Mouse (Mus musculus): ENCODE data around the gene Rbm25. TPM values are rescaled to one million over a fixed set of nuclear protein-coding genes. Genes with fewer than 3 reads are reported as not detected.

Gene Rbm25
- polyA plus RNA-seq, 1 experiment from 2014 or later = 201 TPM

GRCm38 (mm10) chr12:83689087-83689432 is 58.0 kb downstream of the Rbm25 start:
- Histone ChIP-seq H3K4me2 (ENCODE audit: low read depth, low read length) (peak overlapping the region; percentile 70), H3K27me3 (ENCODE audit: control insufficient read depth, insufficient read depth, low read length) (no peaks in the 10 kb centered on the region)

GRCm38 (mm10) chr12:83694011-83694410 is 63.0 kb downstream of the Rbm25 start:
- Histone ChIP-seq H3K27ac (ENCODE audit: low read length) (no peak overlapping the region; the same call in 1 of the 2 replicates), H3K36me3 (ENCODE audit: control insufficient read depth, insufficient read depth, low read length) (no peaks in the 10 kb centered on the region), H3K9ac (ENCODE audit: low read length) (no peak overlapping the region), H3K27me3 (ENCODE audit: control insufficient read depth, insufficient read depth, low read length) (no peaks in the 10 kb centered on the region), H3K4me1 (ENCODE audit: control insufficient read depth, insufficient read depth, low read length) (peaks cover 20% of the 10 kb centered on the region), H3K4me2 (ENCODE audit: low read depth, low read length) (no peak overlapping the region), H3K4me3 (replicated peaks; ENCODE audit: low read length) (no peak overlapping the region), H3K9me3 (replicated peaks; ENCODE audit: control insufficient read depth, low read length) (no peaks in the 10 kb centered on the region)
- ATAC-seq (ENCODE audit: insufficient read depth, low FRiP score) = no peak
- 88% methylated on average over 5 of the region's 5 CpGs for WGBS

More at GRCm38 (mm10) chr12:83689087-83689432, 58.0 kb downstream of the Rbm25 start:
- no peaks in the 10 kb centered on the region for H3K9me3 ChIP-seq (replicated peaks; ENCODE audit: control insufficient read depth, low read length)
- H3K4me1 ChIP-seq (ENCODE audit: control insufficient read depth, insufficient read depth, low read length) = peaks cover 20% of the 10 kb centered on the region
- H3K9ac ChIP-seq (ENCODE audit: low read length) = peak overlapping the region; percentile 91
- no peaks in the 10 kb centered on the region for H3K36me3 ChIP-seq (ENCODE audit: control insufficient read depth, insufficient read depth, low read length)
- no peak for ATAC-seq (ENCODE audit: insufficient read depth, low FRiP score)
- WGBS = 18% methylated on average over 6 of the region's 6 CpGs
- H3K4me3 ChIP-seq (replicated peaks; ENCODE audit: low read length) = peak overlapping the region; percentile 95
- peak overlapping the region; percentile 98 for H3K27ac ChIP-seq (ENCODE audit: low read length)

GRCm38 (mm10) chr12:83694669-83695068 is 63.6 kb downstream of the Rbm25 start:
- no peak overlapping the region for H3K27ac ChIP-seq (ENCODE audit: low read length)
- no peaks in the 10 kb centered on the region for H3K27me3 ChIP-seq (ENCODE audit: control insufficient read depth, insufficient read depth, low read length)
- no peak for ATAC-seq (ENCODE audit: insufficient read depth, low FRiP score)
- H3K4me1 ChIP-seq (ENCODE audit: control insufficient read depth, insufficient read depth, low read length) = peaks cover 17% of the 10 kb centered on the region
- H3K9me3 ChIP-seq (replicated peaks; ENCODE audit: control insufficient read depth, low read length) = no peaks in the 10 kb centered on the region
- 74% methylated on average over 3 of the region's 3 CpGs for WGBS
- H3K4me2 ChIP-seq (ENCODE audit: low read depth, low read length) = no peak overlapping the region
- H3K9ac ChIP-seq (ENCODE audit: low read length) = no peak overlapping the region
- H3K36me3 ChIP-seq (ENCODE audit: control insufficient read depth, insufficient read depth, low read length) = no peaks in the 10 kb centered on the region
- H3K4me3 ChIP-seq (replicated peaks; ENCODE audit: low read length) = no peak overlapping the region

- no peak overlapping the region for H3K9ac ChIP-seq (ENCODE audit: low read length)
- no peak overlapping the region for H3K27ac ChIP-seq (ENCODE audit: low read length)
- peaks cover 8% of the 10 kb centered on the region; the same call in 1 of the 2 replicates for H3K4me1 ChIP-seq (ENCODE audit: control insufficient read depth, insufficient read depth, low read length)
- no peak overlapping the region for H3K4me2 ChIP-seq (ENCODE audit: low read depth, low read length)
- H3K9me3 ChIP-seq (replicated peaks; ENCODE audit: control insufficient read depth, low read length) = no peaks in the 10 kb centered on the region
- 0 out of 2 replicates have a peak, but pooled peaks cover 2% of the 10 kb centered on the region for H3K36me3 ChIP-seq (ENCODE audit: control insufficient read depth, insufficient read depth, low read length)
- no peaks in the 10 kb centered on the region for H3K27me3 ChIP-seq (ENCODE audit: control insufficient read depth, insufficient read depth, low read length)
- no peak for ATAC-seq (ENCODE audit: insufficient read depth, low FRiP score)
- no peak overlapping the region for H3K4me3 ChIP-seq (replicated peaks; ENCODE audit: low read length)
- 78% methylated on average over 4 of the region's 4 CpGs for WGBS
These were observed 67.6 kb downstream of the Rbm25 start for GRCm38 (mm10) chr12:83698637-83699036.

- H3K4me1 ChIP-seq (ENCODE audit: control insufficient read depth, insufficient read depth, low read length) = no peaks in the 10 kb centered on the region; the same call in 1 of the 2 replicates
- WGBS = 87% methylated on average over 7 of the region's 7 CpGs
- no peak for ATAC-seq (ENCODE audit: insufficient read depth, low FRiP score)
- H3K4me2 ChIP-seq (ENCODE audit: low read depth, low read length) = no peak overlapping the region
- H3K27ac ChIP-seq (ENCODE audit: low read length) = no peak overlapping the region
- H3K36me3 ChIP-seq (ENCODE audit: control insufficient read depth, insufficient read depth, low read length) = 0 out of 2 replicates have a peak, but pooled peaks cover 2% of the 10 kb centered on the region
- H3K4me3 ChIP-seq (replicated peaks; ENCODE audit: low read length) = no peak overlapping the region
- H3K27me3 ChIP-seq (ENCODE audit: control insufficient read depth, insufficient read depth, low read length) = no peaks in the 10 kb centered on the region
- no peak overlapping the region for H3K9ac ChIP-seq (ENCODE audit: low read length)
- no peaks in the 10 kb centered on the region for H3K9me3 ChIP-seq (replicated peaks; ENCODE audit: control insufficient read depth, low read length)
These were observed 70.6 kb downstream of the Rbm25 start for GRCm38 (mm10) chr12:83701608-83702007.

GRCm38 (mm10) chr12:83702796-83703195 is 71.8 kb downstream of the Rbm25 start:
- no peak overlapping the region for H3K9ac ChIP-seq (ENCODE audit: low read length)
- H3K27me3 ChIP-seq (ENCODE audit: control insufficient read depth, insufficient read depth, low read length) = no peaks in the 10 kb centered on the region
- WGBS = 84% methylated on average over 4 of the region's 4 CpGs
- no peak overlapping the region for H3K27ac ChIP-seq (ENCODE audit: low read length)
- H3K4me2 ChIP-seq (ENCODE audit: low read depth, low read length) = no peak overlapping the region
- 0 out of 2 replicates have a peak, but pooled peaks cover 2% of the 10 kb centered on the region for H3K36me3 ChIP-seq (ENCODE audit: control insufficient read depth, insufficient read depth, low read length)
- no peak overlapping the region for H3K4me3 ChIP-seq (replicated peaks; ENCODE audit: low read length)
- no peak for ATAC-seq (ENCODE audit: insufficient read depth, low FRiP score)
- 0 out of 2 replicates have a peak, but pooled peaks cover 3% of the 10 kb centered on the region for H3K4me1 ChIP-seq (ENCODE audit: control insufficient read depth, insufficient read depth, low read length)
- no peaks in the 10 kb centered on the region for H3K9me3 ChIP-seq (replicated peaks; ENCODE audit: control insufficient read depth, low read length)

GRCm38 (mm10) chr12:83706951-83707350 is 75.9 kb downstream of the Rbm25 start:
- H3K36me3 ChIP-seq (ENCODE audit: control insufficient read depth, insufficient read depth, low read length) = no peaks in the 10 kb centered on the region
- H3K9me3 ChIP-seq (replicated peaks; ENCODE audit: control insufficient read depth, low read length) = no peaks in the 10 kb centered on the region
- peak overlapping the region; percentile 90 for H3K27ac ChIP-seq (ENCODE audit: low read length)
- 0 out of 2 replicates have a peak, but pooled peaks cover 3% of the 10 kb centered on the region for H3K4me1 ChIP-seq (ENCODE audit: control insufficient read depth, insufficient read depth, low read length)
- H3K27me3 ChIP-seq (ENCODE audit: control insufficient read depth, insufficient read depth, low read length) = no peaks in the 10 kb centered on the region
- H3K9ac ChIP-seq (ENCODE audit: low read length) = no peak overlapping the region
- WGBS = 77% methylated on average over 4 of the region's 4 CpGs
- no peak overlapping the region for H3K4me3 ChIP-seq (replicated peaks; ENCODE audit: low read length)
- H3K4me2 ChIP-seq (ENCODE audit: low read depth, low read length) = no peak overlapping the region
- no peak for ATAC-seq (ENCODE audit: insufficient read depth, low FRiP score)

GRCm38 (mm10) chr12:83708160-83709092 is 77.4 kb downstream of the Rbm25 start:
- 64% methylated on average over 7 of the region's 7 CpGs for WGBS
- H3K27ac ChIP-seq (ENCODE audit: low read length) = peak overlapping the region; percentile 90
- H3K4me1 ChIP-seq (ENCODE audit: control insufficient read depth, insufficient read depth, low read length) = 0 out of 2 replicates have a peak, but pooled peaks cover 3% of the 10 kb centered on the region
- no peaks in the 10 kb centered on the region for H3K36me3 ChIP-seq (ENCODE audit: control insufficient read depth, insufficient read depth, low read length)
- no peak overlapping the region for H3K9ac ChIP-seq (ENCODE audit: low read length)
- no peaks in the 10 kb centered on the region for H3K27me3 ChIP-seq (ENCODE audit: control insufficient read depth, insufficient read depth, low read length)
- no peak overlapping the region for H3K4me3 ChIP-seq (replicated peaks; ENCODE audit: low read length)
- H3K9me3 ChIP-seq (replicated peaks; ENCODE audit: control insufficient read depth, low read length) = no peaks in the 10 kb centered on the region
- H3K4me2 ChIP-seq (ENCODE audit: low read depth, low read length) = no peak overlapping the region; the same call in 1 of the 2 replicates
- peak; percentile 85; the same call in 1 of the 2 replicates for ATAC-seq (ENCODE audit: insufficient read depth, low FRiP score)

GRCm38 (mm10) chr12:83709934-83710333 is 78.9 kb downstream of the Rbm25 start:
- WGBS = 85% methylated on average over 2 of the region's 2 CpGs
- Histone ChIP-seq H3K27ac (ENCODE audit: low read length) (no peak overlapping the region), H3K36me3 (ENCODE audit: control insufficient read depth, insufficient read depth, low read length) (0 out of 2 replicates have a peak, but pooled peaks cover 4% of the 10 kb centered on the region)

More at GRCm38 (mm10) chr12:83709934-83710333, 78.9 kb downstream of the Rbm25 start:
- Histone ChIP-seq H3K4me3 (replicated peaks; ENCODE audit: low read length) (no peak overlapping the region), H3K9me3 (replicated peaks; ENCODE audit: control insufficient read depth, low read length) (no peaks in the 10 kb centered on the region), H3K4me2 (ENCODE audit: low read depth, low read length) (no peak overlapping the region), H3K9ac (ENCODE audit: low read length) (no peak overlapping the region), H3K4me1 (ENCODE audit: control insufficient read depth, insufficient read depth, low read length) (0 out of 2 replicates have a peak, but pooled peaks cover 3% of the 10 kb centered on the region), H3K27me3 (ENCODE audit: control insufficient read depth, insufficient read depth, low read length) (no peaks in the 10 kb centered on the region)
- no peak for ATAC-seq (ENCODE audit: insufficient read depth, low FRiP score)

Measured in stomach, embryonic 16.5 days (tissue).